Mouse (Mus musculus): ENCODE measurements at regions not wholly inside any gene's neighbourhood (a gene's known extent, or its start where the extent isn't known, plus 50 kb on each side); places are given as distances from the start of the nearest gene placed in this dataset.
"Not testable (repeated sequence)": the region's sequence is repeated elsewhere in the genome, so short reads cannot be mapped to it uniquely, and the experiment has no call there.

GRCm38 (mm10) chr12:46636888-46637287 is 181.8 kb downstream of the Nova1 start:
- DNase-seq (ENCODE audit: extremely low spot score) = no peak

GRCm38 (mm10) chr12:46635125-46635772 is 183.5 kb downstream of the Nova1 start:
- peak; percentile 42 for DNase-seq (ENCODE audit: extremely low spot score)

DNA sequence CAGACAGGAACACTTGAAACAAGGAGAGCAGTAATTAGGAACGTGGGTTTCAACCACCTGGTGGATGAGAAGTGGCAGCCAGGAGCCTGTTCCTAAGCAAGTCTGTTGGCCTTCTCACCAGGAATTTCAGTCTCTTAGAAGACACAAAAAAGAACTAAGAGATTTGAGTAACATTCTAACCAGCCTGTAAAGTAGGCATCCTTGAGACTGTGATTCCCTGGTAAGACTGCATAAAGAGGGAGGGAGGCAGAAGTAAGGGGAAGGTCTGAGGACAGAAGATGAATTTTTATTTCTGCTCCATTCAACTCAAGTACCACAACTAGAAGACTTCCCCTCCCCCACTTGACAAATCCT is 184.0 kb downstream of the Nova1 start:
- DNase-seq (ENCODE audit: extremely low spot score) = peak; percentile 6

- not testable (repeated sequence) for DNase-seq (ENCODE audit: extremely low spot score)
Measured at GRCm38 (mm10) chr12:46632384-46632783, 186.3 kb downstream of the Nova1 start.

- no peak for DNase-seq (ENCODE audit: extremely low spot score)
Measured at GRCm38 (mm10) chr12:46627320-46627719, 191.4 kb downstream of the Nova1 start.

DNA sequence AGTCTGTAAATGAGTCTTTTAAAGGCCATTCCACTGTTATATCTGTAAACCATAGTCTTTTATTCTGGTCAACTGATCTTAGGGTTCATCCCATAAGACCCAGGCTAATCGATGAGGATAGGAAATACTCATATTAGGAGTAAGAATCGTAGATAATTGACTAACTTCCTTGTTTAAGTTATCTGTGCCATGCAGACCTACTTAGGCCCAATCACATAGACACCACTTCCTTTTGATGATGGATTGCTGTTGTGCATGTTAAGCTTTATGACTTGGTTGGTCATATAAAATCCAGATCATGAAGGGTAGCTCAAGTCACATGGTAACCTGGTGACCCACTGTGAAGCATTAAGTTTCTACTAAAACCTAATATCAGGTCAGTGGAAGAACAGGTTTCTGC is 207.3 kb downstream of the Nova1 start:
- DNase-seq (ENCODE audit: extremely low spot score) = no peak

GRCm38 (mm10) chr12:46609580-46610311 is 209.0 kb downstream of the Nova1 start:
- no peak for DNase-seq (ENCODE audit: extremely low spot score)

DNA sequence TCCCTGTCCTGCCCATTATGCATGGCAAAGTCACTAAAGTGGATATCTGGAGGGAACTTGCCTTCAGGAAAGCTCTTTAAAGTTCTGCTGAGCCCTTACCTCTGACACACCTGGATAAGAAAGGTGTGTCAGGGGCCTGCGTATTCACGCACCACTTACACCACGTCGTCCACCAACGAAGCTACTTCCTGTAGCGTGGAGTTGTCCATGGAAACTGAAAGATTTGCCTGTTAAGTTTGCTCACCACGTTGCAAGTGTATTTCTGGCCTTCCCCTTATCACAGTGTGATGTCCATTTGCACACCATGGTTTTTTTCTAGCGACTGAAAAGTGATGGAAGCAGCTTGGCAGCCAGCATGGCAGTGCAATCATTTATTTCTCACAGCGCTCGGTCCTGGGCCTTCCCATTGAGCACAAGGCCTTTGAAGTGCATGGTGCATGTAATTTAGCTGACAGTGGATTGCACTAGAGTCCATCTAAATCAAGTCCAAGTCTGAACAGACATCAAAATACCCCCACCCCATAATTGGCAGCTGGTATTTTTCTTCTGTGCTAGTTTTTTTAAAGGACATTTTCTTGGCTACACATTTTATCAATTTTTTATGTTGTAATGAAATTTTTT is 210.3 kb downstream of the Nova1 start:
- DNase-seq (ENCODE audit: extremely low spot score) = no peak

DNA sequence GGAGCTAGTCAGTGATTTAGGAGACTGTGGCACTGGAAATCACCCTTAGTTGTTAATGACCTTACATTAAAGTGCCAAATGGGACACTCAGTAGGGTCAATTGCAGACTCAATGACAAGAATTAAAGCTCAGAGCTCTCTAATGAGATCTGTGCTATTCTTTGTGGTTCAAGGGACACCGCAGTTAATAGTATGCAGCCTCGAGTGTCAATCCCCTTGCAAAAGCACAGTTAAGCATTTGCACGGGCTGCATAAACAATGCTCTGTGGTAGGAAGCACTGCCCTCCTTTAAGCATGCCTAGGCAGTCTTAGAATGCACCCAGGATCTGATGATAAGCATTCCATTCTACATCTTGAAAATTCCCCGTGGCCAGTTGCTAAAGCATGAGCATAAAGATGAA is 221.5 kb downstream of the Nova1 start:
- no peak for DNase-seq (ENCODE audit: extremely low spot score)

DNA sequence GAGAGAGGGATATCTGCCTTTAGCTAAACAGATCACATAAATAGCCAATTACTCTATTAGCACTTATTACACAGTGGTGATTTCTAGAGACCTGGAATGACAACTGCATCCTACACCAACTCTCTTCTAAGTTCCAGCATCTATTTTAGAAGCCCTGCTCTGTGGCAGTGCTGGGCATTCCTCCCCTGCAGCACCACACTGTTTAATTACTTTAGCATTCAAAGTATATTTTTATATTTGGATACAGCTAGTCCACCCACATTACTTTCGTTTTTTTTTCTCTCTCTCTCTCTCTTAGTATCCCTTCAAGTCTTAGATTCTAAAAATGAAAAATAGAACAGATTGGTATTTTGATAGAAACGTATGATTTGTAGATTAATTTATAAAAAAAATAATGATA is 250.1 kb downstream of the Nova1 start:
- DNase-seq (ENCODE audit: extremely low spot score) = no peak

- DNase-seq (ENCODE audit: extremely low spot score) = no peak
Measured at GRCm38 (mm10) chr12:46566324-46566723, 252.4 kb downstream of the Nova1 start.

GRCm38 (mm10) chr12:46520942-46521341 is 297.8 kb downstream of the Nova1 start:
- no peak for DNase-seq (ENCODE audit: extremely low spot score)

GRCm38 (mm10) chr12:46507829-46508228 is 310.9 kb downstream of the Nova1 start:
- no peak for DNase-seq (ENCODE audit: extremely low spot score)

DNA sequence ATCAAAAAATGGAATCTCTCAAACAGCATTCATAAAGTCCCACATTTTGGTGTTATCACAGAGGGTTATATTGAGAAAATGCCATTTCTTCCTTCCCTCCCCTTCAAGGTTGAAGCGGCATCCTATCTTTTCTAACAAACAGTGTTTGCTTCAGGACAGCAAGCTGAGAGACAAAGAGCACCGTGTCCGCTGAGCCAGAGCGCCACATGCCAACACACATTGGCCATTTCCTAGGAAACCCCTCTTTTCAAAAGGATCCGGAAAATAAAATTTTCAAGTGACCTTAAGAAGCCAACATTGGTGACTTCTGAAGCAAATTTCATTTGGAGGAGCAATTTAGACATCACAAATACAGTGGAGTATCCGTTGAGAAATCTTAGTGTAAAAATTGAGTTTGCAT is 326.3 kb downstream of the Nova1 start:
- peak; percentile 2 for DNase-seq (ENCODE audit: extremely low spot score)

GRCm38 (mm10) chr12:46450888-46451287 is 367.8 kb downstream of the Nova1 start:
- DNase-seq (ENCODE audit: extremely low spot score) = no peak

DNA sequence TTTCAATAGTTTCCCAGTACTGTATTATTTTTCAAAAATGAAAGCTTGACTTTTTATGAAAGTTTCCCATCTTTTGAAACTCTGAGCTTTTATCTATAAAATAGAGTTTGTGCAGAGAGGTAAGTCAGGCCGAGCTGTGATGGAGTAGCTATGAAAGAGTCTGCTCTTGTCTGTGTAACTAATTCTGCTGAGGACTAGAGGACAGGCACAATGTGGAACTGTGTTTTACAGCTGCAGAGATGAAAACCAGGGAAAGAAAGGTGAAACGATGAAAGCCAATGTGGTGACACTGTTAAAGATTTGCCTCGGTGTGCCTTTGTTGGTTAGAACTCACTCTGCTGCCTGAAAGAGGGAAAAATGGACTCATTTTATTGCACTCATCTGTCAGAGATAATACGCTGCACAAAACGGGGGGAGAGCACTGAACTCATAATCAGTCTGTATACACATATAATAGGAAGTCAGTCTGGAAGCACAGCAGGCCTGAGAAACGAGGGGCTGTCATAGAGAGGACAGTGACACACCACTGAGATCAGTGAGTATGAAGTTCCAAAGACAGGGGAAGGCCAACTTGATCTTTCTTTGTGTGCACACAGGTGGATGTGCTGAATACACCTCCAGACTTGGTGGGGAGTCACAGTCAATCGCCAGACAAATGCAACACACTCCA is 373.9 kb downstream of the Nova1 start:
- DNase-seq (ENCODE audit: extremely low spot score) = no peak

GRCm38 (mm10) chr12:46419591-46419990 is 399.1 kb downstream of the Nova1 start:
- no peak for DNase-seq (ENCODE audit: extremely low spot score)

- DNase-seq (ENCODE audit: extremely low spot score) = no peak
Measured at GRCm38 (mm10) chr12:46418990-46419389, 399.7 kb downstream of the Nova1 start.

- no peak for DNase-seq (ENCODE audit: extremely low spot score)
Measured at GRCm38 (mm10) chr12:46416765-46417404, 401.8 kb downstream of the Nova1 start.

DNA sequence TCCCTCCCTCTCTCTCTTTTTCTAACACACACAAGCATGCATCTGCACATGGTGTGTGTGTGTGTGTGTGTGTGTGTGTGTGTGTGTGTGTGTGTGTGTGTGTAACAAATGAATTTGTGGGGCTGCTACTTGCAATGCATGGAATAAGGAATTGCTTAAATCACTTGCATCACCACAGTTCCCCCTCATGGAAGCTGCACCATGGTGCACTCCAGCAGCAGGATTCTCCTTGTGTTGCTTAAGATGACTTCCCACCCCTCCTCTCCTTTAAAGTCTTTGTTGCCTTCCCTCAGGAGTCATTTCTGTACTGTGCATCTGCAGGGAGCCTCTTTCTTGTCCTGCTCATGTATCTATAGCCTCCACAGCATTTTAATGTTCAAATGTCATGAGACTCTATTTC is 402.5 kb downstream of the Nova1 start:
- no peak for DNase-seq (ENCODE audit: extremely low spot score)

DNA sequence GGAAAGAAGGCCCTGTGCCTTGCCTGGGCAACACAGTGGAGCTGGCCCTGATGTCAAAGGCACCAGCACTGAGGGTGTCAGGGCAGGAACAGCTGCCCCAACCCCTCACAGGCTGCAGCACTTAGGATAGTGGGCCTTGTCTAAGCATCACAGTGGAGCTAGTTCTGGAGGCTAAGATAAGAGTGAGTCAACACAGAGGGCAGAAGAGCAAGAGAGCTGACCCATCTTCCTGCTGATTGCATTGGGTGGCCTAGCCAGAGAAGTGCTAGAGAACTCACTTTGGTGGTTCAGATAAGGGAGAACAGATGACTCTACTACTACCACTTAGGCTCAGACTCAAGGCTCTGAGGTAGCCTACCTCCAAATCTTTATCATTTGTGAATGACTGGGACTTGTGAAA is 413.1 kb downstream of the Nova1 start:
- DNase-seq (ENCODE audit: extremely low spot score) = no peak

GRCm38 (mm10) chr12:46399653-46399975 is 419.1 kb downstream of the Nova1 start:
- DNase-seq (ENCODE audit: extremely low spot score) = no peak
